Mouse (Mus musculus) CH12.LX (cell line): ENCODE results near the gene Pan3.

Experiments used
- BHLHE40 ChIP-seq: IDR thresholded peaks from 2 replicates; pipeline ENCODE4 v1.6.1; 2011; ENCODE audit warnings: mild to moderate bottlenecking, low read depth, low read length, improper control_type of control experiment
- CTCF ChIP-seq, 2 experiments: IDR thresholded peaks in 1 of 2; conservative IDR thresholded peaks in 1 of 2; 2 replicates each; pipeline ENCODE4 v1.5.1; 2011 to 2012; ENCODE audit warnings: low read depth in 2 of 2, low read length in 2 of 2, improper control_type of control experiment in 1 of 2, inconsistent platforms in 1 of 2, mild to moderate bottlenecking in 1 of 2, moderate library complexity in 1 of 2
- ELF1 ChIP-seq: IDR thresholded peaks from 2 replicates; pipeline ENCODE4 v1.6.1; 2014; ENCODE audit warnings: low read depth, mild to moderate bottlenecking, inconsistent platforms, low read length, improper control_type of control experiment
- EP300 ChIP-seq: IDR thresholded peaks from 2 replicates; pipeline ENCODE4 v1.6.1; 2011; ENCODE audit warnings: low read length, improper control_type of control experiment
- MAX ChIP-seq: IDR thresholded peaks from 2 replicates; pipeline ENCODE4 v1.6.1; 2011; ENCODE audit warnings: low read length, improper control_type of control experiment
- MAZ ChIP-seq: IDR thresholded peaks from 2 replicates; pipeline ENCODE4 v1.6.1; 2012; ENCODE audit warnings: low read depth, mild to moderate bottlenecking, inconsistent platforms, low read length, improper control_type of control experiment, moderate library complexity
- NELFE ChIP-seq: IDR thresholded peaks from 2 replicates; pipeline ENCODE4 v1.6.1; 2011; ENCODE audit warnings: low read depth, low read length, improper control_type of control experiment
- POLR2A ChIP-seq: IDR thresholded peaks from 2 replicates; pipeline ENCODE4 v1.6.1; 2011; ENCODE audit warnings: low read depth, mild to moderate bottlenecking, improper control_type of control experiment, low read length
- RCOR1 ChIP-seq: conservative IDR thresholded peaks from 2 replicates; pipeline ENCODE4 v1.6.1; 2012; ENCODE audit warnings: low read depth, mild to moderate bottlenecking, inconsistent platforms, low read length, improper control_type of control experiment
- USF1 ChIP-seq: IDR thresholded peaks from 2 replicates; pipeline ENCODE4 v1.6.1; 2014; ENCODE audit warnings: low read depth, mild to moderate bottlenecking, inconsistent platforms, low read length, improper control_type of control experiment
- ZC3H11A ChIP-seq: IDR thresholded peaks from 2 replicates; pipeline ENCODE4 v1.6.1; 2012; ENCODE audit warnings: low read depth, mild to moderate bottlenecking, inconsistent platforms, low read length, improper control_type of control experiment
- ZKSCAN1 ChIP-seq: IDR thresholded peaks from 2 replicates; pipeline ENCODE4 v1.6.1; 2012; ENCODE audit warnings: low read depth, inconsistent platforms, low read length, improper control_type of control experiment, borderline replicate concordance

- no peak for TF ChIP-seq RCOR1
- no peak for TF ChIP-seq NELFE
- no peak for TF ChIP-seq ELF1
- TF ChIP-seq MAX: 0 out of 2 replicates have a peak, but pooled peaks have one; percentile 14
- no peak for TF ChIP-seq POLR2A
- no peak for TF ChIP-seq ZC3H11A
- no peak for TF ChIP-seq CTCF (conservative IDR thresholded peaks at IDR 0.05 in 1 of 2, IDR thresholded peaks at IDR 0.05 in 1 of 2; ENCODE audit: low read depth in 2 of 2, low read length in 2 of 2)
- no peak for TF ChIP-seq EP300
- TF ChIP-seq BHLHE40: peak; percentile 54
- TF ChIP-seq USF1: no peak
- no peak for TF ChIP-seq ZKSCAN1
- TF ChIP-seq MAZ: no peak
Measured at GRCm38 (mm10) chr5:147564140-147564590, 134.2 kb downstream of the Pan3 start.
